Mouse (Mus musculus) cerebellum, adult 2 months (tissue): ENCODE data around the gene Ugt1a5.

ENCODE experiments used
- CTCF ChIP-seq: fragments of 200-500 bp; IDR thresholded peaks from 2 replicates; pipeline ENCODE4 v1.5.1; 2011; ENCODE audit warnings: low read depth, mild to moderate bottlenecking, control low read depth, low read length, moderate library complexity, borderline replicate concordance; ENCODE audit not compliant: insufficient read depth
- POLR2A ChIP-seq: fragments of 200-500 bp; IDR thresholded peaks from 2 replicates; pipeline ENCODE4 v1.6.1; 2011; ENCODE audit warnings: low read length, control low read depth, borderline replicate concordance; ENCODE audit not compliant: insufficient read depth

DNA sequence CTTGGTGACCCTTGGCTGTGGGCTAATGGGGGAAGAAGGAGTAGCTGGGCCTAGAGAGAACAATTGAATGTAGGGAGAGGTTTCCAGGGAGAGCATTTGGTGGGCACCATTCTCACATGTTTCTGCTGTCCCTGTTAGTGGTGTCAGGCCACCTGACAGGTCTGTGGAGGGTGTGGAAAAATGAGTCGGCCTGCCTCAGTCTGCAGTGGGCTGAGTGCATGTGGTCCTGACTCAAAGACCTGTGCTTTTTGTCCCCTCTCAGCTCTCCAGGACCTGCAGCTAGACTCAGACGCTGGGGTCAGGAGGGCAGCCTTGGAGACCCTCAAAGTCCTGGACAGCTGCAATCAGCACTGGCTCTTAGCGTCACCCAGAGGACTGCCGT, 93.8 kb downstream of the Ugt1a5 start:
- no peak for TF ChIP-seq POLR2A
- TF ChIP-seq CTCF, result no peak
